Comparison of ENCODE assay signal across 8 mouse cellular contexts in genomic region chr10:127511634-127512306, GRCm38 (mm10). TPM values are rescaled to one million over a fixed set of nuclear protein-coding genes. Genes with fewer than 3 reads are reported as not detected.
A peak's percentile ranks its signal among the peaks of the same experiment; 100 is the strongest.
DNase-seq lines count a peak whose midpoint lies in the region; ATAC-seq and TF ChIP-seq lines count a peak whose summit lies in the region.

No protein-coding gene starts in this region.

- peaks cover 13% of the 10 kb centered on the region; the same call in 1 of the 2 replicates for H3K9me3 ChIP-seq in erythroblast, embryonic 14.5 days (ENCODE audit: control insufficient read depth, low read length)
- no peaks in the 10 kb centered on the region for H3K9me3 ChIP-seq in ES-E14 (ENCODE audit: control insufficient read depth, insufficient read depth, low read depth, low read length)
- no peaks in the 10 kb centered on the region for H3K9me3 ChIP-seq in heart, embryonic 16.5 days (replicated peaks; ENCODE audit: control insufficient read depth, low read length)
- H3K9me3 ChIP-seq in midbrain, embryonic 12.5 days: no peaks in the 10 kb centered on the region

- no peak for ATAC-seq in erythroblast, adult 5-6 weeks (replicated peaks; ENCODE audit: low FRiP score, poor library complexity, severe bottlenecking)
- no peak for ATAC-seq in heart, embryonic 16.5 days (replicated peaks; ENCODE audit: extremely low read depth, insufficient read depth, low FRiP score)
- peak; percentile 3; the same call in 1 of the 2 replicates for ATAC-seq in midbrain, embryonic 12.5 days (ENCODE audit: low FRiP score, low read depth)

- H3K4me1 ChIP-seq in erythroblast, embryonic 14.5 days (ENCODE audit: control insufficient read depth): peaks cover 70% of the 10 kb centered on the region
- H3K4me1 ChIP-seq in ES-E14 (ENCODE audit: control insufficient read depth in 2 of 2, insufficient read depth in 2 of 2, low read length in 2 of 2, poor library complexity in 1 of 2): peaks cover 5 to 50% of the 10 kb centered on the region in 2 experiments
- H3K4me1 ChIP-seq in cortical plate, adult 2 months (ENCODE audit: control insufficient read depth, insufficient read depth, low read length): peaks cover 7% of the 10 kb centered on the region
- peaks cover 49% of the 10 kb centered on the region for H3K4me1 ChIP-seq in heart, embryonic 16.5 days (ENCODE audit: control insufficient read depth, insufficient read depth, low read length)
- H3K4me1 ChIP-seq in midbrain, embryonic 12.5 days: peaks cover 90% of the 10 kb centered on the region

- in situ Hi-C loops in ES-E14 (cut with MboI; ENCODE audit: low sequenced_read_pairs in 2 of 2, unreplicated experiment in 2 of 2): no loop called here

- H3K4me3 ChIP-seq in erythroblast, embryonic 14.5 days (replicated peaks): peak overlapping the region; percentile 30
- H3K4me3 ChIP-seq in ES-E14 (ENCODE audit: insufficient read depth in 1 of 2, low read depth in 1 of 2, low read length in 2 of 2, poor library complexity in 1 of 2, severe bottlenecking in 1 of 2): peak overlapping the region; percentile 64 to 70
- peak overlapping the region; percentile 34 for H3K4me3 ChIP-seq in cortical plate, adult 2 months (ENCODE audit: insufficient read depth, low read length)
- H3K4me3 ChIP-seq in heart, embryonic 16.5 days (ENCODE audit: low read length): peak overlapping the region; percentile 61
- H3K4me3 ChIP-seq in midbrain, embryonic 12.5 days: peak overlapping the region; percentile 49

- peaks cover 2% of the 10 kb centered on the region for H3K36me3 ChIP-seq in erythroblast, embryonic 14.5 days (ENCODE audit: control insufficient read depth)
- no peaks in the 10 kb centered on the region; the same call in 1 of the 2 replicates for H3K36me3 ChIP-seq in ES-E14 (ENCODE audit: control insufficient read depth, insufficient read depth, low read length, poor library complexity, severe bottlenecking)
- H3K36me3 ChIP-seq in heart, embryonic 16.5 days (ENCODE audit: control insufficient read depth, insufficient read depth): no peaks in the 10 kb centered on the region
- no peaks in the 10 kb centered on the region for H3K36me3 ChIP-seq in midbrain, embryonic 12.5 days

- TF ChIP-seq POLR2A in cortical plate, adult 2 months (IDR thresholded peaks at IDR 0.05; ENCODE audit: extremely low read depth, insufficient read depth, low read length): peak; percentile 15; the same call in 1 of the 2 replicates

- peak overlapping the region; percentile 61 for H3K9ac ChIP-seq in ES-E14 (ENCODE audit: insufficient read depth, low read depth, low read length, poor library complexity, severe bottlenecking)
- H3K9ac ChIP-seq in heart, embryonic 16.5 days (ENCODE audit: low read length): peak overlapping the region; percentile 69
- peak overlapping the region; percentile 59 for H3K9ac ChIP-seq in midbrain, embryonic 12.5 days (replicated peaks)

- H3K4me2 ChIP-seq in heart, embryonic 16.5 days (ENCODE audit: low read depth, low read length): peak overlapping the region; percentile 94
- H3K4me2 ChIP-seq in midbrain, embryonic 12.5 days (replicated peaks): peak overlapping the region; percentile 88

- 1% methylated on average over 45 of the region's 46 CpGs for WGBS in heart, embryonic 16.5 days
- under 1% methylated on average over 45 of the region's 46 CpGs for WGBS in midbrain, embryonic 12.5 days

- H3K27me3 ChIP-seq in erythroblast, embryonic 14.5 days (ENCODE audit: control insufficient read depth): peaks cover 99% of the 10 kb centered on the region
- H3K27me3 ChIP-seq in heart, embryonic 16.5 days (ENCODE audit: control insufficient read depth, insufficient read depth, low read length): peaks cover 60% of the 10 kb centered on the region
- H3K27me3 ChIP-seq in midbrain, embryonic 12.5 days: peaks cover 92% of the 10 kb centered on the region

- no peak overlapping the region for H3K27ac ChIP-seq in ES-E14 (ENCODE audit: insufficient read depth, low read depth, low read length, poor library complexity, severe bottlenecking)
- peak overlapping the region; percentile 93 for H3K27ac ChIP-seq in cortical plate, adult 2 months (ENCODE audit: insufficient read depth, low read length)
- no peak overlapping the region for H3K27ac ChIP-seq in heart, embryonic 16.5 days (ENCODE audit: low read length)
- H3K27ac ChIP-seq in midbrain, embryonic 12.5 days (replicated peaks): peak overlapping the region; percentile 95

- no peak for DNase-seq in ES-E14 (ENCODE audit: low read depth, low spot score)
- DNase-seq in left cerebral cortex, adult 8-10 months (ENCODE audit: low spot score in 2 of 2): peak; percentile 62 to 97
- DNase-seq in testis, postnatal 10 days (ENCODE audit: low spot score): peak; percentile 56

- no peak for TF ChIP-seq CTCF in cortical plate, adult 2 months (IDR thresholded peaks at IDR 0.05; ENCODE audit: extremely low read depth, insufficient read depth, low read length)

TF ChIP-seq in ES-E14, 5 proteins besides CTCF, POLR2A, EP300 and RAD21:
- no peak for TF ChIP-seq ZC3H11A (IDR thresholded peaks at IDR 0.05; ENCODE audit: borderline replicate concordance, low read depth, low read length)
- no peak for TF ChIP-seq HCFC1 (IDR thresholded peaks at IDR 0.05; ENCODE audit: borderline replicate concordance, insufficient read depth, low read length)
- TF ChIP-seq ZNF384 (IDR thresholded peaks at IDR 0.05; ENCODE audit: low read depth, low read length): no peak
- TF ChIP-seq MAFK (IDR thresholded peaks at IDR 0.05; ENCODE audit: insufficient read depth, low read depth, low read length): no peak

RNA-seq across cellular contexts. Expression of gene Ndufa4l2, which starts 3.0 kb away (rescaled TPM):
- polyA plus RNA-seq in erythroblast, embryonic 14.5 days (2012): 1.1 and 2.6 TPM in 2 replicates
- total RNA-seq in erythroblast, adult 5-6 weeks (2015; ENCODE audit: low replicate concordance): not detected in 2 replicates
- total RNA-seq in erythroblast, adult 5-6 weeks (2017; ENCODE audit: low replicate concordance): not detected in 2 replicates
- total RNA-seq in ES-E14 (2012; rRNA removed): 5.8 and 22.6 TPM in 2 replicates
- 10.0 and 10.6 TPM in 2 replicates for polyA plus RNA-seq in cortical plate, adult 2 months (2012; rRNA removed)
- 59.8 and 72.0 TPM in 2 replicates for polyA plus RNA-seq in heart, embryonic 16.5 days (2015; fragmentation: Nextera tagmentation; extraction: Ambion mirVana)
- total RNA-seq in left cerebral cortex, adult 8-10 months (2022): 1 to 10 TPM; 3.8 to 5.2 (median 4.6) TPM
- 7.0 and 7.6 TPM in 2 replicates for polyA plus RNA-seq in midbrain, embryonic 12.5 days (2016; fragmentation: Nextera tagmentation; extraction: Ambion mirVana)

RNA-seq across cellular contexts. Expression of gene Stac3, which starts 10.3 kb away (rescaled TPM):
- 0.04 and 0.05 TPM in 2 replicates for polyA plus RNA-seq in erythroblast, embryonic 14.5 days (2012)
- total RNA-seq in erythroblast, adult 5-6 weeks (2015; ENCODE audit: low replicate concordance): not detected in 2 replicates
- not detected in 2 replicates for total RNA-seq in erythroblast, adult 5-6 weeks (2017; ENCODE audit: low replicate concordance)
- 1.1 and 2.4 TPM in 2 replicates for total RNA-seq in ES-E14 (2012; rRNA removed)
- polyA plus RNA-seq in cortical plate, adult 2 months (2012; rRNA removed): 9.5 and 10.6 TPM in 2 replicates
- polyA plus RNA-seq in heart, embryonic 16.5 days (2015; fragmentation: Nextera tagmentation; extraction: Ambion mirVana): 0.46 and 0.84 TPM in 2 replicates
- 1 to 10 TPM; 2.3 to 4.5 (median 3.0) TPM for total RNA-seq in left cerebral cortex, adult 8-10 months (2022)
- 0.89 and 1.6 TPM in 2 replicates for polyA plus RNA-seq in midbrain, embryonic 12.5 days (2016; fragmentation: Nextera tagmentation; extraction: Ambion mirVana)

RNA-seq across cellular contexts. Expression of gene Shmt2, which starts 10.5 kb away (rescaled TPM):
- polyA plus RNA-seq in erythroblast, embryonic 14.5 days (2012): 27.8 and 31.8 TPM in 2 replicates
- total RNA-seq in erythroblast, adult 5-6 weeks (2015; ENCODE audit: low replicate concordance): 17.9 and 19.9 TPM in 2 replicates
- 12.3 and 18.3 TPM in 2 replicates for total RNA-seq in erythroblast, adult 5-6 weeks (2017; ENCODE audit: low replicate concordance)
- total RNA-seq in ES-E14 (2012; rRNA removed): 169 and 266 TPM in 2 replicates
- polyA plus RNA-seq in cortical plate, adult 2 months (2012; rRNA removed): 38.6 and 39.7 TPM in 2 replicates
- 127 and 132 TPM in 2 replicates for polyA plus RNA-seq in heart, embryonic 16.5 days (2015; fragmentation: Nextera tagmentation; extraction: Ambion mirVana)
- total RNA-seq in left cerebral cortex, adult 8-10 months (2022): 10 to 100 TPM; 24.4 to 33.6 (median 25.7) TPM
- polyA plus RNA-seq in midbrain, embryonic 12.5 days (2016; fragmentation: Nextera tagmentation; extraction: Ambion mirVana): 75.1 and 77.8 TPM in 2 replicates

RNA-seq across cellular contexts. Expression of gene Nxph4, which starts 22.6 kb away (rescaled TPM):
- not detected in 2 replicates for polyA plus RNA-seq in erythroblast, embryonic 14.5 days (2012)
- not detected in 2 replicates for total RNA-seq in erythroblast, adult 5-6 weeks (2015; ENCODE audit: low replicate concordance)
- total RNA-seq in erythroblast, adult 5-6 weeks (2017; ENCODE audit: low replicate concordance): not detected in 2 replicates
- total RNA-seq in ES-E14 (2012; rRNA removed): 0.76 and 1.6 TPM in 2 replicates
- polyA plus RNA-seq in cortical plate, adult 2 months (2012; rRNA removed): 3.0 and 3.8 TPM in 2 replicates
- 1.2 and 1.4 TPM in 2 replicates for polyA plus RNA-seq in heart, embryonic 16.5 days (2015; fragmentation: Nextera tagmentation; extraction: Ambion mirVana)
- 1 to 10 TPM; 6.6 to 9.7 (median 8.4) TPM for total RNA-seq in left cerebral cortex, adult 8-10 months (2022)
- 55.9 and 58.2 TPM in 2 replicates for polyA plus RNA-seq in midbrain, embryonic 12.5 days (2016; fragmentation: Nextera tagmentation; extraction: Ambion mirVana)

Comparison
In these comparisons a context has a peak if more than half of its experiments do, and no peak if none do; other contexts are left out.
1. H3K27ac ChIP-seq: peak in cortical plate, adult 2 months (single experiment) and midbrain, embryonic 12.5 days (single experiment); none in ES-E14 (single experiment) and heart, embryonic 16.5 days (single experiment).
2. Peak in every context shown above with its lines, with median percentiles within 50 percentile points of each other: H3K4me3 ChIP-seq and H3K9ac ChIP-seq.